Mouse (Mus musculus): Measurements from ENCODE around the gene Megf6. TPM values are rescaled to one million over a fixed set of nuclear protein-coding genes. Genes with fewer than 3 reads are reported as not detected.
A peak's percentile ranks its signal among the peaks of the same experiment; 100 is the strongest.

Megf6 gene
- polyA plus RNA-seq, 1 experiment from 2014 or later: 6.8 TPM

DNA sequence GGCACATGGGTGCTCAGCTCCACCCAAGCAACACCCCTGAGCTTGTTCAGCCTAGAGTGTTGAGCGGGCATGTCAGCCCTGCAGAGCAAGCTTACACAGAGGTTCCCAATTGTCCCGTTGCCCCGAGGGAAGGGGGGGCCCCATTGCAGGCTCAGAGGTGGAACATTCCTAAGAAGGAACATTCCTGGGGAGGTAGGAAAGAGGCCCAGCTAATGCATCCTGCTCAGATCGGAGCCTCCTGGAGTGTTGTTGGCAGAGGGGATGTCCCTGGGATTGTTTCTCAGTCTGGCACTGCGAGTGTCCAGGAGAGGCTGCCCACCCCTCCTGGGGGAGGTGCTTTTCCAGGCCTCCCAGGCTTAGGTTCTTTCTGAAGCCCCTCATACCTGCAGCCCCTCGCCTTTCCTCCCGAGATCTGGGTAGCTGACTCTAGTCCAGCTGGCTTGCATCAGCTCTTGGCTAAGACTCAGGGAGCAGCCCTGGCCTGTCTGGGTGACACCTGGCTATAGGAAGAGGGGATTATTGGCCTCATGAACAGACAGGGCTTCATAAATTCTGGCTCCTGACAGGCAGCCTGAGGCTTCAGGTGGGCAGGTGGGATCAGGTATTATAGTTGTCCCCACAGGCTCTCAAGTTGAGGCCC lies 47.3 kb downstream of the Megf6 start:
- H3K4me3 ChIP-seq (replicated peaks): no peak overlapping the region
- H3K9me3 ChIP-seq: no peaks in the 10 kb centered on the region
- ATAC-seq: no peak
- no peak overlapping the region for H3K9ac ChIP-seq (replicated peaks)
- 67% methylated on average over 7 of the region's 7 CpGs for WGBS
- no peaks in the 10 kb centered on the region for H3K27me3 ChIP-seq
- no peak overlapping the region for H3K4me2 ChIP-seq (replicated peaks)
- no peaks in the 10 kb centered on the region for H3K4me1 ChIP-seq (replicated peaks)
- H3K36me3 ChIP-seq: no peaks in the 10 kb centered on the region
- no peak overlapping the region for H3K27ac ChIP-seq

DNA sequence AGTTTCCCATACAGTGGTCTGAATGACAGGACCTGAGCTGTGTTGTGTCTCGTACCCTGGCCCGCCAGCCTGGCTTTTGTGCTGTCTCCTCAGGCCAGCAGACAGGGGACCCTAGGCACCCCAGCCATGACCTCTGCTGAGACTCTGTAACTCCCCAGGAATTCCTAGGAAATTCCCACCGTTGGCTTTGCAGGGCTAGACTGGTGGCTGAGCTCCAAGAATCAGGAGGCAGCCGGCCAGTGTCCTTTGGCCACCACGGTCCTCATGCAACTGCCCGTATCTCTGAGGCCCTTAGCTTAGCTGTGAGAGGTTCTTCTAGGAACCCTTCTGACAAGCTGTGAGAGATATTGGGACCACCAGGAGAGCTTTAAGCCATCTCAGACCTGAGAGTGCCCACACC lies 52.2 kb downstream of the Megf6 start:
- no peak overlapping the region for H3K4me2 ChIP-seq (replicated peaks)
- peaks cover 14% of the 10 kb centered on the region for H3K4me1 ChIP-seq (replicated peaks)
- H3K36me3 ChIP-seq: no peaks in the 10 kb centered on the region
- ATAC-seq: no peak
- no peak overlapping the region for H3K4me3 ChIP-seq (replicated peaks)
- no peaks in the 10 kb centered on the region for H3K27me3 ChIP-seq
- H3K9me3 ChIP-seq: no peaks in the 10 kb centered on the region
- 82% methylated on average over 6 of the region's 6 CpGs for WGBS
- no peak overlapping the region for H3K9ac ChIP-seq (replicated peaks)
- no peak overlapping the region for H3K27ac ChIP-seq

DNA sequence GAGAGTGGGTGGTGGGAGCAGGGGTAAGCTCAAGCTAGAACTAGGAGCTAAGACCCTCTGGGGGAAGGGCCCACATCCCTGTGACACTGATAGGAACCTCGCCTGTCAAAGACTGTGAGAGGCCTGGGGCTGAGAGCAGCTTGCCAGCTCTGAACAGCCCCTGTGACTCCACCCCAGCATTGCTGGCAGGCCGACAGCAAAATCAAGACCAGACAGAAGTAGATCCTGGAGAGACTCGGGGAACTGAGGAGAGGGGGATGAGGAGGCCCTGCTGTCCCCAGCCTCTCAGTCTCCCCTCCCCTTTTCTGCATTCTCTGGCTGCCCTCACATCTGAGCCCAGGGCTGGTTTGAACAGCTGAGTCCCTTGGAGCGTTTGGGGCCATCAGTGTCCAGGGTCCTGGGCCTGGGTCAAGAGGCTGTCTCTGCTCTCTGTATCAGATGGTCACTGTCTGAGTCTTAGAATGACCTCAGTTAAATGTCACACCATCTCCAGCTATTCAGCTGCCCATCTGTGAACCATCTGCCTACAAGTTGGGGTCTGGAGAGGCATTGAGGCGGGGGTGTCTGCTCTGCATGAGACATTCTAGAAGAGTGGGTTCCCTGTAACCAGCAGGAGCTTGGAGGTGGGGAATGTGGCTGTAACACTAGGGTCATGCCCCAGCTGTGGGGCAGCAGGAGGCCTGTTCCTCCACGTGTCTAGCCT lies 53.9 kb downstream of the Megf6 start:
- Histone ChIP-seq H3K4me3 (replicated peaks) (no peak overlapping the region), H3K27ac (no peak overlapping the region), H3K27me3 (no peaks in the 10 kb centered on the region), H3K4me2 (replicated peaks) (no peak overlapping the region), H3K9me3 (no peaks in the 10 kb centered on the region), H3K9ac (replicated peaks) (0 out of 2 replicates have a peak overlapping the region, but pooled peaks have one; percentile 10), H3K36me3 (no peaks in the 10 kb centered on the region), H3K4me1 (replicated peaks) (peaks cover 14% of the 10 kb centered on the region)
- ATAC-seq: peak; percentile 37
- 39% methylated on average over 6 of the region's 6 CpGs for WGBS

DNA sequence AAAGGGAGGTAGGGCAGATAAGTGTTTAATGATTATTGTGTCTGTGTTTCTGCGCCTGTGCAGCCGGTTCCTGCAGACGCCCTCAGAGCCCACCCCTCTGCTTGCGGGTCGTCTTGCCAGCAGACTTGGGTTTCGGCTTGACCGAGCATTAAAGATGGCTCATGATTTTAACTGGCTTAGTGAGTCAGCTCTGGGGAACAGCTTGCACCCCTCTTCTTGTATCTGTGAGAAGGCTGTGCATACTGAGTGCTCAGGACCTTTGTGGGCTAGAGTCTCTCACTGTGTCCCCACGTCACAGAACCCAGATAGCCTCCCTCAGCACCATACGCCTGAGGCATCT lies 54.4 kb downstream of the Megf6 start:
- 0 out of 2 replicates have a peak overlapping the region, but pooled peaks have one; percentile 10 for H3K9ac ChIP-seq (replicated peaks)

DNA sequence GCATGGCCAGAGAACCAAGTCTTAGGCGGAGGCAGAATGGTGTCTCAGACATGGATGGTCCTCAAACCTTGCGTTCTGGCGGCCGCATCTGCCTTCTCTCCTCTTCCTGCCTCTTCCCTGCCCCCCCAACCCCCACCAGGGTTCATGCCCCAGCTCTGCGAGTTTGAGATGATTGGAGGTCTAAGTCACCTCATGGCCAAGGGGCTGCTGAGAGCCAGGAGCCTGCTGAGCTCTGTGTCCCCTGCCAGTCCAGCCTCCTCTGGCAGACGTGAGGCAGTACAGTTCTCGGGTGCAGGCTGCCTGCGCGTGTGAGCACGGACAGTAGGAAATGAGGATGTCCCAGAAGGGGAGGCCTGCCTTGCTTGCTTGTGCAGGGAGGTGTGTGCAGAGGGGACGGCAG lies 56.1 kb downstream of the Megf6 start:
- ATAC-seq: no peak
- 83% methylated on average over 11 of the region's 11 CpGs for whole genome bisulfite sequencing
- H3K27me3 ChIP-seq: no peaks in the 10 kb centered on the region
- no peak overlapping the region for H3K4me3 ChIP-seq (replicated peaks)
- H3K4me1 ChIP-seq (replicated peaks): peaks cover 14% of the 10 kb centered on the region
- H3K9me3 ChIP-seq: no peaks in the 10 kb centered on the region
- H3K36me3 ChIP-seq: no peaks in the 10 kb centered on the region
- H3K27ac ChIP-seq: no peak overlapping the region
- H3K4me2 ChIP-seq (replicated peaks): no peak overlapping the region
- H3K9ac ChIP-seq (replicated peaks): no peak overlapping the region

More for the DNA sequence above, 54.4 kb downstream of the Megf6 start:
- Histone ChIP-seq H3K4me1 (replicated peaks) (peaks cover 14% of the 10 kb centered on the region), H3K27ac (no peak overlapping the region), H3K4me2 (replicated peaks) (no peak overlapping the region), H3K9me3 (no peaks in the 10 kb centered on the region), H3K4me3 (replicated peaks) (no peak overlapping the region), H3K27me3 (no peaks in the 10 kb centered on the region), H3K36me3 (no peaks in the 10 kb centered on the region)
- WGBS: 61% methylated on average over 9 of the region's 9 CpGs
- ATAC-seq: no peak

DNA sequence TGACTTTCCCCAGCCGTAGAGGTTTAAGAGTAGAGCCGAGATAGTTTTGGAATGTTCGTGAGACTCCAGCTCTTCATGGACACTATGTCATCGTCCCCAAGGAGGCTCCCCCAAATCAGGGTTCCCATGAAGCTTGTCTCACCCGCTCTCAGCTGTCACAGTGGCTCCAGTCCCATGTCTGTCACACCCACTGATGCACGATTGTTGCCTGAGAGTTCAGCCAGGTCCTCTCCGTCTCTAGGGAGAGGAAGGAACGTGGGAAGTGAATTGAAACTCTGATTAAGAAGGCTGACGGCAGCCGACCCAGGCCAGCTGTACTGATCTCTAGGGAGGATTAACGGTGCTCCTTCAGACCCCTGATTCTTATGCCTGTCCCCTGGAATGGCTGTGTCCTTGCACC lies 57.8 kb downstream of the Megf6 start:
- H3K27me3 ChIP-seq: no peaks in the 10 kb centered on the region
- ATAC-seq: no peak
- no peak overlapping the region for H3K9ac ChIP-seq (replicated peaks)
- no peaks in the 10 kb centered on the region for H3K9me3 ChIP-seq
- 56% methylated on average over 11 of the region's 11 CpGs for WGBS
- no peak overlapping the region for H3K4me2 ChIP-seq (replicated peaks)
- no peak overlapping the region for H3K4me3 ChIP-seq (replicated peaks)
- H3K27ac ChIP-seq: no peak overlapping the region
- peaks cover 14% of the 10 kb centered on the region for H3K4me1 ChIP-seq (replicated peaks)
- H3K36me3 ChIP-seq: no peaks in the 10 kb centered on the region

DNA sequence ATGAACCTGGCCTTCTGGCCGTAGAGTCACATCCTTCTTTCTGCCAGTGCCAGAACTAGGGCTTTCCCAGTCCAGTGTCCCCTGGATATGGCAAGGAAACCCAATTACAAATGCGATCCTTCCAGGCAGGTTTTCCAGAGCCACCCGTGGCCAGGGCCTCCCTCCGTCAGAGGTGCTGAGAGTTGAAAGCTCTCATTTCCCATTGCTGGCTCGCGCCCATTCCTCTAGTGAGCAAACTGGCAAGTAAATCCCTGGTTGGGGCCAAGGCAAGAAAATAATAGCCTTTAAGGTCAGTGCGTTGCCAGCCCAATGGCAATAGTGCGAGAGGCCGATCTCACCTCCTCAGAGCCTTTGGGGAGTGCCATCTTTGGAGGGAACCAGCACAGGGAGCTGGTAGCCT lies 59.0 kb downstream of the Megf6 start:
- H3K9ac ChIP-seq (replicated peaks): no peak overlapping the region
- ATAC-seq: no peak
- no peak overlapping the region for H3K27ac ChIP-seq
- peaks cover 7% of the 10 kb centered on the region for H3K4me1 ChIP-seq (replicated peaks)
- no peak overlapping the region for H3K4me3 ChIP-seq (replicated peaks)
- H3K27me3 ChIP-seq: no peaks in the 10 kb centered on the region
- WGBS: 94% methylated on average over 9 of the region's 9 CpGs
- H3K36me3 ChIP-seq: no peaks in the 10 kb centered on the region
- H3K9me3 ChIP-seq: no peaks in the 10 kb centered on the region
- no peak overlapping the region for H3K4me2 ChIP-seq (replicated peaks)

DNA sequence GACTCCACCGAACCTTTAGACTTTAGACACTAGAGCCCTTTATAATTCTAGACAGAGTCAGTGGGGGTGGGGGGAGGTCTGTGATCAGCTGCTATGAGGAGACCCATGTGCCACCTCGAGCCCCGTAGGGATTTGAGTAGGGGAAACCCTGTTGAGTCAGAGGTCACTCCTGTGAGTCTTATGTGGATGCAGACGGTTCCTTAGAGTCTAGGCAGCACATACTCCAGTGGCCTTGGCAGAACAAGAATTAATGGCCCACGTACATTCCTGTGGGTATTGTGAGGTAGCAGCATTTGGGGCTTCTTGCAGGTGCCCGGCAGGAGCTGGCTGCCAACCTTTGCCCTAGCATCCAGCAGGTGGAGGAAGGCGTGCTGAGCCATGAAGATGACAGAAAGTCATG lies 60.9 kb downstream of the Megf6 start:
- Histone ChIP-seq H3K36me3 (no peaks in the 10 kb centered on the region), H3K9me3 (no peaks in the 10 kb centered on the region), H3K4me3 (replicated peaks) (no peak overlapping the region), H3K9ac (replicated peaks) (no peak overlapping the region), H3K27me3 (no peaks in the 10 kb centered on the region), H3K4me2 (replicated peaks) (no peak overlapping the region), H3K4me1 (replicated peaks) (no peaks in the 10 kb centered on the region), H3K27ac (no peak overlapping the region)
- no peak for ATAC-seq
- WGBS: 85% methylated on average over 7 of the region's 7 CpGs

DNA sequence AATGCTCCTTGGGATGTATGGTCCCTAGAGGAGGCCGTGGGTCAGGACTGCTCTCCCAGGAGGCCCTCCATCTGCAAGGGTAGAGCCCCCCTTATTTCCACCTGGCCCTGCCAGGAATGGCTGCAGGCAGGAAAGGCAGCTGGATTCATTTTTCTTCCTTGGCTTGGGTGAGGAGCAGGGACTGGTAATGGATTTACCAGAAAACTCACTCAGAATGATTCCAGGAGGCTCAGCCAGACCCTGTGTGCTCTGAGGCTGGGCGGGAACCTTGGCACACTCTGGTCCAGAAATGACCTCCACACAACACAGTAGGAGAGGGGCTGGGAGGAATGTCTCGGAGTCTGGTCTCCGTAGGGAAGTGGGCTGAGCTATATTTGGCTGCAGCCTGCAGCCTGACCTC lies 61.8 kb downstream of the Megf6 start:
- Histone ChIP-seq H3K27me3 (no peaks in the 10 kb centered on the region), H3K4me1 (replicated peaks) (peaks cover 7% of the 10 kb centered on the region), H3K27ac (no peak overlapping the region), H3K4me2 (replicated peaks) (no peak overlapping the region), H3K9ac (replicated peaks) (no peak overlapping the region), H3K36me3 (no peaks in the 10 kb centered on the region), H3K4me3 (replicated peaks) (no peak overlapping the region), H3K9me3 (no peaks in the 10 kb centered on the region)
- WGBS: 83% methylated on average over 4 of the region's 4 CpGs
- no peak for ATAC-seq

DNA sequence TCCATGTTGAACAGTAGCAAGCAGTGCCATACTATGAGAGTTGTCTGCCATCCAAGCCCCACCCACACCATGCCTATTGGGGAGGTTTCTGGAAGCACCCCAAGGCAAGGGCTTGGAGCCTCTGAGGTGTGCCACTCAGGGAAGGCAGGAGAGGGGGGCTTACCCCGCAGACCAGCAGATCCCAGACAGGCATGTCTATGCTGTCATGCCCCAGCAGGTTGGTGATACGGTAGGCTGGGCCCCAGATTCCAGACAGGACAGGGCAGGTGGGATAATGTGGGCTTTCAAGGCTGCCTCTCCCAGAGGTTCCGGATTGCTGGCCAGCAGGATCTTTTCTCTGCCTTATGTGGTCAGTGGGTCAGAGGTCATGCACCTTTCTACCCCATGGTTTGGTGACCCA lies 65.5 kb downstream of the Megf6 start:
- no peaks in the 10 kb centered on the region for H3K27me3 ChIP-seq
- no peak overlapping the region for H3K9ac ChIP-seq (replicated peaks)
- H3K4me3 ChIP-seq (replicated peaks): no peak overlapping the region
- H3K9me3 ChIP-seq: no peaks in the 10 kb centered on the region
- no peak overlapping the region for H3K27ac ChIP-seq
- no peak; the same call in 1 of the 2 replicates for ATAC-seq
- H3K4me1 ChIP-seq (replicated peaks): peaks cover 12% of the 10 kb centered on the region
- 50% methylated on average over 3 of the region's 3 CpGs for WGBS
- H3K36me3 ChIP-seq: no peaks in the 10 kb centered on the region
- H3K4me2 ChIP-seq (replicated peaks): no peak overlapping the region

DNA sequence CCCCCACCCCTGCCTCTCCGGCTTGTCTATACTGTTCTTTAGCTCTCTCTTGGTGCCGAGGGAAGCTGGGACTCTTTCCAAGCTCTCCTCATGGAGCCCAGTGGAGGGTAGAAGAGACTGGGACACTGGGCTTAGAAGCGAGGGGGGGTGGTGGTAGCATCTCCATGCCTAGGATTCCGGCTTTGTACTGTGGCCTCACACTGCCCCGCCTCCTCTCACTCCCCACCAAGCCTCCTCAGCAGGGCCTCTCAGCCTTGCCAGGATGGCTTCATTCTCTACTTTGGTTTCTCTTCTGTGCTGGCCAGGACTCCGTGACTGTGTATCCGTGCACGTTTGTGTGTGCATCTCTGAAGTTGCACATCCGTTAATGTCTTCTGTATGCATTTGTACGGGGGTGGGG lies 66.4 kb downstream of the Megf6 start:
- Histone ChIP-seq H3K27ac (no peak overlapping the region), H3K9ac (replicated peaks) (no peak overlapping the region), H3K4me2 (replicated peaks) (peak overlapping the region; percentile 42), H3K27me3 (no peaks in the 10 kb centered on the region), H3K36me3 (no peaks in the 10 kb centered on the region), H3K4me1 (replicated peaks) (peaks cover 12% of the 10 kb centered on the region), H3K9me3 (no peaks in the 10 kb centered on the region), H3K4me3 (replicated peaks) (no peak overlapping the region; the same call in 1 of the 2 replicates)
- ATAC-seq: peak; percentile 68
- 2% methylated on average over 10 of the region's 10 CpGs for WGBS

DNA sequence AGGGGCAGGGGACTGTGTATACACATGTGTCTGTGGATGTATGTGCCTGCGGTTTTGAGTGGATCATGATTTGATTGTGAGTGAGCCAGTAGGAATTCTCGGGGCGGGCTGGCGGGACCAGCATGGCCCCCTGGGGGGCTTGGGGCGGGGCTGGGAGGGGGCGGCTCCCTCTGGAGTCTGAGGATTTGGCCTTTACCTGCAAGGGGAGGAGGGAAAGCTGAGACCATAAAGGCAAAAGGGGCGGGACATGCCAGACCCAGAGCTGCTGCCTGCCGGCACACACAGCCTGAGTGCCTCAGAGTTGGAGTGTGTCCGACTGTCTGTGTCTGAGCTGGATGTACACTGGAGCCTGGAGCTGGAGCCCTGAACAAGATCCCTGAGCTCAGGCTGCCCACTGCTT lies 66.8 kb downstream of the Megf6 start:
- Histone ChIP-seq H3K9ac (replicated peaks) (0 out of 2 replicates have a peak overlapping the region, but pooled peaks have one; percentile 32), H3K4me3 (replicated peaks) (no peak overlapping the region; the same call in 1 of the 2 replicates)

More for the DNA sequence above, 66.8 kb downstream of the Megf6 start:
- peak; percentile 73 for ATAC-seq
- peaks cover 12% of the 10 kb centered on the region for H3K4me1 ChIP-seq (replicated peaks)
- peak overlapping the region; percentile 42 for H3K4me2 ChIP-seq (replicated peaks)
- WGBS: under 1% methylated on average over 9 of the region's 9 CpGs
- no peak overlapping the region for H3K27ac ChIP-seq
- H3K36me3 ChIP-seq: no peaks in the 10 kb centered on the region
- H3K27me3 ChIP-seq: no peaks in the 10 kb centered on the region
- no peaks in the 10 kb centered on the region for H3K9me3 ChIP-seq
